Mouse (Mus musculus) right cerebral cortex, postnatal 36 days (tissue): ENCODE data around the gene Vmn2r49.
"Not testable (repeated sequence)": the region's sequence is repeated elsewhere in the genome, so short reads cannot be mapped to it uniquely, and the experiment has no call there.

Source experiments
- DNase-seq, 2 experiments: peaks; one replicate each; pipeline ENCODE4 v3.0.0; 2022; ENCODE audit warnings: low spot score in 2 of 2, mixed read lengths in 1 of 2

Vmn2r49 gene

GRCm38 (mm10) chr7:9992157-9992556 is at the start of gene Vmn2r49:
Gene Vmn2r49, minus strand, starts transcription at chr7:9992257.
- DNase-seq = not testable (repeated sequence)

GRCm38 (mm10) chr7:9953485-9953884 is 38.6 kb downstream of the Vmn2r49 start, which contains the start of gene Vmn2r48:
Gene Vmn2r48, minus strand, starts transcription at chr7:9953585.
- not testable (repeated sequence) for DNase-seq
